Comparison of ENCODE assay signal across 28 mouse cellular contexts in genomic region chr11:115658521-115658920, GRCm38 (mm10). TPM values are rescaled to one million over a fixed set of nuclear protein-coding genes. Genes with fewer than 3 reads are reported as not detected.
A peak's percentile ranks its signal among the peaks of the same experiment; 100 is the strongest.
DNase-seq lines count a peak whose midpoint lies in the region; TF ChIP-seq lines count a peak whose summit lies in the region.
"Had no signal": no experiment of that assay in that cellular context is flagged by ENCODE, and none has a peak within 500 bp of the region (broad histone marks: within the 10 kb centered on the region; RNA-seq: fewer than 3 reads in every experiment).

No protein-coding gene starts in this region.

- TF ChIP-seq POLR2A in olfactory bulb, adult 2 months (IDR thresholded peaks at IDR 0.05; ENCODE audit: insufficient read depth, low read depth, low read length): no peak

- no peaks in the 10 kb centered on the region for H3K9me3 ChIP-seq in heart, embryonic 10.5 days
- H3K9me3 ChIP-seq: embryonic facial prominence, embryonic 10.5 days; heart, embryonic 15.5 days; hindbrain, embryonic 13.5 days; kidney, embryonic 15.5 days; limb, embryonic 15.5 days; midbrain, embryonic 10.5 days; neural tube, embryonic 13.5 days had no signal

- peak overlapping the region; percentile 61; the same call in 1 of the 2 replicates for H3K27ac ChIP-seq in layer of hippocampus, adult 2 months
- H3K27ac ChIP-seq in olfactory bulb, adult 2 months (ENCODE audit: insufficient read depth, low read depth, low read length): peak overlapping the region; percentile 54
- no peak overlapping the region for H3K27ac ChIP-seq in heart, embryonic 10.5 days
- H3K27ac ChIP-seq: embryonic facial prominence, embryonic 10.5 days; heart, adult 2 months; heart, embryonic 15.5 days; hindbrain, embryonic 13.5 days; kidney, embryonic 15.5 days; limb, embryonic 15.5 days; liver, embryonic 14.5 days; midbrain, embryonic 10.5 days; neural tube, embryonic 13.5 days had no signal

- TF ChIP-seq CTCF in layer of hippocampus, adult 2 months (conservative IDR thresholded peaks at IDR 0.05): no peak
- TF ChIP-seq CTCF in olfactory bulb, adult 2 months (IDR thresholded peaks at IDR 0.05; ENCODE audit: insufficient read depth, low read depth, low read length): no peak

- WGBS in olfactory bulb, adult 2 months: 57% methylated on average over 6 of the region's 6 CpGs
- 84% methylated on average over 6 of the region's 6 CpGs for WGBS in heart, embryonic 10.5 days

- no peak for DNase-seq in layer of hippocampus, adult 2 months (ENCODE audit: low spot score in 2 of 2)
- DNase-seq in layer of hippocampus, postnatal 10 days (ENCODE audit: low spot score in 2 of 2): no peak
- peak; percentile 16 for DNase-seq in urinary bladder, postnatal 14 days (ENCODE audit: low spot score)
- no peak for DNase-seq in urinary bladder, postnatal 10 days (ENCODE audit: low spot score)
- DNase-seq in brain, adult 2 months (ENCODE audit: low read depth, low spot score): peak; percentile 89
- DNase-seq in heart, embryonic 10.5 days (ENCODE audit: low spot score): no peak
- DNase-seq in thymus, postnatal 25 days: no peak
- DNase-seq: adrenal gland, postnatal 10 days; cerebellum, adult 9-10 months; gastrocnemius, postnatal 36 days; heart, adult 2 months; heart, postnatal 36 days; kidney, adult 11 months; kidney, postnatal 36 days; lung, embryonic 14.5 days; lung, postnatal 36 days; spleen, adult 18-20 months; thymus, postnatal 4 days had no signal

- H3K4me1 ChIP-seq in olfactory bulb, adult 2 months (ENCODE audit: control insufficient read depth, insufficient read depth, low read length): peaks cover 37% of the 10 kb centered on the region
- H3K4me1 ChIP-seq in heart, embryonic 10.5 days: peaks cover 7% of the 10 kb centered on the region
- H3K4me1 ChIP-seq: embryonic facial prominence, embryonic 10.5 days; hindbrain, embryonic 13.5 days; kidney, embryonic 15.5 days; limb, embryonic 15.5 days; midbrain, embryonic 10.5 days had no signal

- H3K27me3 ChIP-seq in heart, embryonic 10.5 days (ENCODE audit: insufficient read depth, poor library complexity, severe bottlenecking): no peaks in the 10 kb centered on the region
- H3K27me3 ChIP-seq: heart, embryonic 15.5 days; hindbrain, embryonic 13.5 days; kidney, embryonic 15.5 days; limb, embryonic 15.5 days; neural tube, embryonic 13.5 days had no signal

- peaks cover 34% of the 10 kb centered on the region for H3K36me3 ChIP-seq in heart, embryonic 10.5 days

- no peak overlapping the region for H3K4me3 ChIP-seq in layer of hippocampus, adult 2 months
- no peak overlapping the region for H3K4me3 ChIP-seq in olfactory bulb, adult 2 months (ENCODE audit: insufficient read depth, low read depth, low read length)
- no peak overlapping the region for H3K4me3 ChIP-seq in heart, embryonic 10.5 days
- H3K4me3 ChIP-seq: embryonic facial prominence, embryonic 10.5 days; heart, adult 2 months; heart, embryonic 15.5 days; hindbrain, embryonic 13.5 days; kidney, embryonic 15.5 days; limb, embryonic 15.5 days; midbrain, embryonic 10.5 days; myocyte; neural tube, embryonic 13.5 days had no signal

RNA-seq across cellular contexts. Expression of gene Slc25a19, which starts 30.4 kb away (rescaled TPM):
- 10 to 100 TPM; 60.4 to 66.6 TPM for total RNA-seq in layer of hippocampus, adult 2 months (2021)
- 10 to 100 TPM; 52.2 to 59.5 TPM for total RNA-seq in layer of hippocampus, postnatal 10 days (2021)
- not detected in 2 replicates for polyA plus RNA-seq in olfactory bulb, adult 2 months (2012; ENCODE audit: insufficient read depth, insufficient read length, low replicate concordance, missing spikeins)
- polyA plus RNA-seq in heart, embryonic 10.5 days (2016; fragmentation: Nextera tagmentation; extraction: Ambion mirVana): 33.5 and 45.5 TPM in 2 replicates

RNA-seq across cellular contexts. Expression of gene Mif4gd, which starts 45.8 kb away (rescaled TPM):
- 10 to 100 TPM; 19.5 to 22.5 TPM for total RNA-seq in layer of hippocampus, adult 2 months (2021)
- 10 to 100 TPM; 19.4 to 19.7 TPM for total RNA-seq in layer of hippocampus, postnatal 10 days (2021)
- not detected in 2 replicates for polyA plus RNA-seq in olfactory bulb, adult 2 months (2012; ENCODE audit: insufficient read depth, insufficient read length, low replicate concordance, missing spikeins)
- polyA plus RNA-seq in heart, embryonic 10.5 days (2016; fragmentation: Nextera tagmentation; extraction: Ambion mirVana): 19.6 and 22.7 TPM in 2 replicates

RNA-seq across cellular contexts. Expression of gene Grb2, which starts 49.9 kb away (rescaled TPM):
- total RNA-seq in layer of hippocampus, adult 2 months (2021): 100 to 1,000 TPM; 182 to 198 TPM
- total RNA-seq in layer of hippocampus, postnatal 10 days (2021): 100 to 1,000 TPM; 160 to 186 TPM
- polyA plus RNA-seq in olfactory bulb, adult 2 months (2012; ENCODE audit: insufficient read depth, insufficient read length, low replicate concordance, missing spikeins): 264 TPM in 1 of 2 replicates, not detected in the other
- 78.4 and 107 TPM in 2 replicates for polyA plus RNA-seq in heart, embryonic 10.5 days (2016; fragmentation: Nextera tagmentation; extraction: Ambion mirVana)

RNA-seq across cellular contexts. Expression of gene Gga3, which starts 54.7 kb away (rescaled TPM):
- 10 to 100 TPM; 67.9 to 91.9 TPM for total RNA-seq in layer of hippocampus, adult 2 months (2021)
- 10 to 100 TPM; 48.1 to 49.1 TPM for total RNA-seq in layer of hippocampus, postnatal 10 days (2021)
- 79.7 TPM in 1 of 2 replicates, not detected in the other for polyA plus RNA-seq in olfactory bulb, adult 2 months (2012; ENCODE audit: insufficient read depth, insufficient read length, low replicate concordance, missing spikeins)
- polyA plus RNA-seq in heart, embryonic 10.5 days (2016; fragmentation: Nextera tagmentation; extraction: Ambion mirVana): 25.4 and 25.7 TPM in 2 replicates

RNA-seq across cellular contexts. Expression of gene Mrps7, which starts 54.8 kb away (rescaled TPM):
- total RNA-seq in layer of hippocampus, adult 2 months (2021): 10 to 100 TPM; 50.4 to 50.8 TPM
- 10 to 100 TPM; 50.2 to 54.2 TPM for total RNA-seq in layer of hippocampus, postnatal 10 days (2021)
- polyA plus RNA-seq in olfactory bulb, adult 2 months (2012; ENCODE audit: insufficient read depth, insufficient read length, low replicate concordance, missing spikeins): not detected in 2 replicates
- polyA plus RNA-seq in heart, embryonic 10.5 days (2016; fragmentation: Nextera tagmentation; extraction: Ambion mirVana): 105 and 108 TPM in 2 replicates

Comparison
In these comparisons a context has a peak if more than half of its experiments do, and no peak if none do; other contexts are left out.
1. DNase-seq: peak in urinary bladder, postnatal 14 days (single experiment) and brain, adult 2 months (single experiment); none in layer of hippocampus, adult 2 months (0 of 2), layer of hippocampus, postnatal 10 days (0 of 2), urinary bladder, postnatal 10 days (single experiment), heart, embryonic 10.5 days (single experiment) and thymus, postnatal 25 days (single experiment).